ENCODE assay signal across 1 mouse cellular context in the genomic region with DNA sequence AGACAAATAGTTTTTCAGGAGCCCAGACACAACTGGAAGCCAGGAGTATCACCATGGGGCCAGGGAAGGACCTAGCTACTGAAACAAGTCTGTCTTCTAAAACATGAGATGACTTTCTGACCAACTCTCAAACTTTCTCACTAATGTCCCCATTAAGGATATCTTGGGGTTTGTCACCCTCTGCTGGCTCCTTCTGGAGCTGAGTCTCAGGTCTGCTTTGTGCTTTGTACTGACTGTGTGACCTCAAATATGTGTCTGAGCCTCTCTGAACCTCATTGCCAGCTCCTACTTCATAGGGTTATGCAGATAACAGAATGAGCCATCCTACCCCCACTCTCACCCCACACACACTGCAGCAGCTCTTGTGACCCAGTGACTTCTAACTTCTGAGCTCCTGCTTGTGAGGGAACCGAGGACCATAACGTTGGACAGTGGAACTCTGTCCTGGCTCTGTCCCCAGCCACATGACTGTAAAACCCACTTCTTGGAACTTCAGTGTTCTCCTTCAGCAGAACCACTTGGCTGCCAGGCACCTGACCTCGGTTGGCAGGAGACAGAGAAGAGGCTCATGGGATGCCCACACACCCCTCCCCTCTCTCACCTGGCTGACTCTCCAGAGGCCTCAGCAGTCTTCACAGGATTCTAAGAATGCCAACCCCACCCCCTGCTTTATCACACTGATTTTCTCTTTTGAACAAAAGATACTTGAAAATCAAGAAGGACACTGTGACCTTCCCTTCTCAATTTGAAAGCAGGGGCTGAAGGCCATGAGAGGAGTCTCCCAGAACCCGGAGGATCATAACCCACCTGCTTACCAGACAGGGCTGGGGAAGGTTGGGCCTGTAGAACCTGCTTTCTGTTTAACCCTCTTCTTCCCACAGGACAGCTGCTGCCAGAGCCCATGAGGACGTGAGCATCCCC.
TF ChIP-seq lines count a peak whose summit lies in the region.

No protein-coding gene starts in this region.

TF ChIP-seq in CH12.LX, 34 proteins besides CTCF, POLR2A, EP300 and RAD21:
- TF ChIP-seq BHLHE40 (IDR thresholded peaks at IDR 0.05; ENCODE audit: low read depth, low read length) = no peak
- TF ChIP-seq E2F4 (IDR thresholded peaks at IDR 0.05; ENCODE audit: insufficient replicate concordance, low read depth, low read length) = 0 out of 2 replicates have a peak, but pooled peaks have one; percentile 16
- TF ChIP-seq MXI1 (IDR thresholded peaks at IDR 0.05; ENCODE audit: low read depth, low read length) = no peak
- TF ChIP-seq MYC (IDR thresholded peaks at IDR 0.05; ENCODE audit: low read depth, low read length) = 0 out of 2 replicates have a peak, but pooled peaks have one; percentile 31
- TF ChIP-seq IRF4 (IDR thresholded peaks at IDR 0.05; ENCODE audit: low read depth, low read length) = peak; percentile 53; the same call in 1 of the 2 replicates
- TF ChIP-seq ZC3H11A (IDR thresholded peaks at IDR 0.05; ENCODE audit: low read depth, low read length) = peak; percentile 73
- no peak for TF ChIP-seq CHD2 (IDR thresholded peaks at IDR 0.05; ENCODE audit: low read length)
- TF ChIP-seq JUN (IDR thresholded peaks at IDR 0.05; ENCODE audit: insufficient read depth, low read depth, low read length) = no peak
- no peak for TF ChIP-seq GABPA (IDR thresholded peaks at IDR 0.05; ENCODE audit: insufficient replicate concordance, low read depth, low read length)
- 0 out of 2 replicates have a peak, but pooled peaks have one; percentile 6 for TF ChIP-seq ETS1 (conservative IDR thresholded peaks at IDR 0.05; ENCODE audit: low read depth, low read length)
- TF ChIP-seq NELFE (IDR thresholded peaks at IDR 0.05; ENCODE audit: low read depth, low read length) = no peak; the same call in 1 of the 2 replicates
- TF ChIP-seq ZKSCAN1 (IDR thresholded peaks at IDR 0.05; ENCODE audit: borderline replicate concordance, low read depth, low read length) = peak; percentile 30; the same call in 1 of the 2 replicates
- peak; percentile 87 for TF ChIP-seq SMC3 (IDR thresholded peaks at IDR 0.05; ENCODE audit: low read depth, low read length)
